Mouse (Mus musculus): ENCODE data around the gene Samsn1. TPM values are rescaled to one million over a fixed set of nuclear protein-coding genes. Genes with fewer than 3 reads are reported as not detected.
"Not testable (repeated sequence)": the region's sequence is repeated elsewhere in the genome, so short reads cannot be mapped to it uniquely, and the experiment has no call there.

Gene Samsn1
- polyA plus RNA-seq, 1 experiment from 2014 or later, result 1.8 TPM

DNA sequence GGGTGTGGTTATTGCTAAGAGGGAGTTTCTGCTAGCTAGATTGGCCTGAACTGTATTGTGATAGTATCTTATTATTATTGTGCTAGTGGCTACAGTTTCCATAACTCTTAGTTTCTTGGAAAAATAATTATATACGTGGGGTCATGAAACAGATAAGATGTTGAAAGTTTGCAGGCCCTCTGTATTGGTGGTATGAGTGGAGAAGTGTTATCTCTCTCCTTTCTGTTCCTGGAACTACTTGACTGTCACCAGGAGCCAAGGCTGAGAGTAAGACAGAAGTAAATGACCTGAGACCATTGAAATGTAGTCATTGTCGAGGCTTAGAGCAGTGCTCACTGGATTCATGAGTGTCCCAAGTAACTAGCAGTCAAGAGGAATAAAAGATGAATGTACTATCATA, 169.6 kb downstream of the Samsn1 start:
- ATAC-seq (ENCODE audit: low FRiP score, low TSS enrichment), result no peak
- WGBS, result 77% methylated on average over 2 of the region's 2 CpGs
- H3K4me2 ChIP-seq (ENCODE audit: low read length), result no peak overlapping the region
- H3K9me3 ChIP-seq (ENCODE audit: control insufficient read depth, low read length), result no peaks in the 10 kb centered on the region
- no peaks in the 10 kb centered on the region for H3K4me1 ChIP-seq (ENCODE audit: control insufficient read depth, insufficient read depth, low read length)
- H3K4me3 ChIP-seq (replicated peaks; ENCODE audit: low read depth, low read length), result no peak overlapping the region
- H3K27me3 ChIP-seq (ENCODE audit: control insufficient read depth, insufficient read depth, low read length), result no peaks in the 10 kb centered on the region
- DNase-seq, result no peak
- no peak overlapping the region for H3K27ac ChIP-seq (replicated peaks; ENCODE audit: low read depth, low read length)
- H3K36me3 ChIP-seq (ENCODE audit: control insufficient read depth, insufficient read depth, low read length), result no peaks in the 10 kb centered on the region
- H3K9ac ChIP-seq (replicated peaks; ENCODE audit: low read length), result no peak overlapping the region

DNA sequence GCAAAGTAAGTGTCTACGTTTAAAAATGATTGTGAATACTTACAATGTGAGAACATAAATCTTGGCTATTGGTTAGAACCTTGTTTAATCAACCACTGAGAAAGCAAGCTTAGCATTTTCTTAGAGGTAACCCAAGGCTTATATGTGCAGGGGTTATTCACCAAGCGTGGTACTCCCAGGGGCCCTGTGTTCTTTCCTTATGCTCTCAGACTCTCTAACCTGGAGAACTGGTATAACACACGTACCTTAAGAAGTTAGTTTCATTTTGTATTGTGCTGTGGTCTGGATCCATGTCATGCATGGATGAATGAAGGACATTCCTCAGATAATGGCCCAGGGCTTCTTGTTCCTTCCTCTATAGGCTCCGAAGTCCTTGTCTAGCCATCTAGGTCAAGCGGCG, 173.0 kb downstream of the Samsn1 start:
- WGBS, result 92% methylated on average over 6 of the region's 6 CpGs
- H3K9me3 ChIP-seq (ENCODE audit: control insufficient read depth, low read length), result no peaks in the 10 kb centered on the region
- no peaks in the 10 kb centered on the region for H3K27me3 ChIP-seq (ENCODE audit: control insufficient read depth, insufficient read depth, low read length)

DNA sequence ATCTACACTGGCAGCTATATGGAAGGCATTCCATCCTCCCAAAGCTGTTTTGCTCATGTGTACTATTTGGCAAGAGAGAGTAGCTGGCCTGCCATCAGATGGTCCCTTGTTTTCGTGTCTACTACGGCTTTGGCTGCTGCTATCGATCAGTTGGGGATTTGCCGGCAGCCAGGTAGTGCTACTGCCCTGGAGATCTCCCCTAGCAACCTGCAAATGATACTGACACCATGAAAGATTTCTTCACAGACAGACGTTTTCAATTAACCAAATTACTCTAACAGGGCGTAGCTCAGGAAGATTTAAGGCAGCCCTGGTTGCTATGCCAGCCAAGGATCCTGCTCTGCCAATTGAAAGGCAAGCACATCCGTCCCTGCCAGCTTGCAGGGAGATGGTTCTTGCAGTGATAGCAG, 178.4 kb downstream of the Samsn1 start:
- Histone ChIP-seq H3K36me3 (ENCODE audit: control insufficient read depth, insufficient read depth, low read length) (no peaks in the 10 kb centered on the region), H3K4me1 (ENCODE audit: control insufficient read depth, insufficient read depth, low read length) (no peaks in the 10 kb centered on the region), H3K9ac (replicated peaks; ENCODE audit: low read length) (no peak overlapping the region), H3K4me3 (replicated peaks; ENCODE audit: low read depth, low read length) (no peak overlapping the region), H3K27me3 (ENCODE audit: control insufficient read depth, insufficient read depth, low read length) (no peaks in the 10 kb centered on the region), H3K4me2 (ENCODE audit: low read length) (no peak overlapping the region), H3K27ac (replicated peaks; ENCODE audit: low read depth, low read length) (no peak overlapping the region), H3K9me3 (ENCODE audit: control insufficient read depth, low read length) (no peaks in the 10 kb centered on the region)
- ATAC-seq (ENCODE audit: low FRiP score, low TSS enrichment), result no peak
- DNase-seq, result no peak
- WGBS, result 74% methylated on average over 7 of the region's 7 CpGs

More for the DNA sequence above, 173.0 kb downstream of the Samsn1 start:
- H3K4me2 ChIP-seq (ENCODE audit: low read length), result no peak overlapping the region
- H3K9ac ChIP-seq (replicated peaks; ENCODE audit: low read length), result no peak overlapping the region
- H3K36me3 ChIP-seq (ENCODE audit: control insufficient read depth, insufficient read depth, low read length), result no peaks in the 10 kb centered on the region
- no peak overlapping the region for H3K27ac ChIP-seq (replicated peaks; ENCODE audit: low read depth, low read length)
- ATAC-seq (ENCODE audit: low FRiP score, low TSS enrichment), result no peak
- H3K4me3 ChIP-seq (replicated peaks; ENCODE audit: low read depth, low read length), result no peak overlapping the region
- H3K4me1 ChIP-seq (ENCODE audit: control insufficient read depth, insufficient read depth, low read length), result no peaks in the 10 kb centered on the region
- no peak for DNase-seq

DNA sequence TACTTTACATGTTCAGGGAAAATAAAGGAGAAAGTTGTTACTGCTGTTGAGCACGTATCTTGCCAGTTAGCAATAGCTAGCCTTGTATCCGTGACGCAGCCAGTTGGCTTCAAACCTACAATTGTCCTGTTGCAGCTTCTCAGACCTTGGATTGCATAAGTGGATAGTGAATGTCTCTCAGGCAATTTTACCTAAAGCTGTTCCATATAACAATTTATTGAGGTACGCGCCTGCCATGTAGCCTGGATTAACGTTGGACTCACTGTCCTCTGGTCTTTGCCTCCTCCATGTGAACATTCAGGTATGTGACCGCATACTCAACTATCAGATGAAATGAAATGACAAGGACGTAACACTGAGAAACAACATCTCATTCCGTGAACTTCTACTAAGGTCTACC, 179.1 kb downstream of the Samsn1 start:
- Histone ChIP-seq H3K36me3 (ENCODE audit: control insufficient read depth, insufficient read depth, low read length) (no peaks in the 10 kb centered on the region), H3K4me1 (ENCODE audit: control insufficient read depth, insufficient read depth, low read length) (no peaks in the 10 kb centered on the region), H3K9ac (replicated peaks; ENCODE audit: low read length) (no peak overlapping the region), H3K27me3 (ENCODE audit: control insufficient read depth, insufficient read depth, low read length) (no peaks in the 10 kb centered on the region), H3K4me2 (ENCODE audit: low read length) (no peak overlapping the region), H3K27ac (replicated peaks; ENCODE audit: low read depth, low read length) (no peak overlapping the region), H3K9me3 (ENCODE audit: control insufficient read depth, low read length) (no peaks in the 10 kb centered on the region), H3K4me3 (replicated peaks; ENCODE audit: low read depth, low read length) (no peak overlapping the region)
- 96% methylated on average over 9 of the region's 9 CpGs for WGBS
- DNase-seq (no peak), ATAC-seq (ENCODE audit: low FRiP score, low TSS enrichment) (no peak)

DNA sequence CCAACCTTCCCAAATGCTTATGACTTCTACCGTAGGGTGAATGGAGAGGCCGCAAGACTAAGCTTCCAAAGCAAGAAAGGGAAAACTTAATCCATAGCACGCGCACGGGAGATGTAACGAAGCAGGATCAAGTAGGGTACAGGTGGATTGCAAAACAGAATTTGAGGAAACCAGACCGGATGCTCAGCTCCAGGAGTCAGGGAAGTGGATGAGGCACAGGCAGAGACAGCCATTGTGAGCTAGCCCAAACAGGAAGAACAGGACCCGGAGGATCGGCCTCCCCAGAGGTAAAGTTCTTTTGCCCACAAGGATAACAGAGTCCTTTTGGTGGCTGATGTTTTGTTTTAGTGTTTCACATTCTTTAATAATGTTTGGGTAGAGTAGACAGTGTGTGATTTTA, 179.5 kb downstream of the Samsn1 start:
- Histone ChIP-seq H3K9me3 (ENCODE audit: control insufficient read depth, low read length) (no peaks in the 10 kb centered on the region), H3K27me3 (ENCODE audit: control insufficient read depth, insufficient read depth, low read length) (no peaks in the 10 kb centered on the region), H3K9ac (replicated peaks; ENCODE audit: low read length) (no peak overlapping the region), H3K4me1 (ENCODE audit: control insufficient read depth, insufficient read depth, low read length) (no peaks in the 10 kb centered on the region), H3K27ac (replicated peaks; ENCODE audit: low read depth, low read length) (no peak overlapping the region), H3K4me2 (ENCODE audit: low read length) (no peak overlapping the region), H3K4me3 (replicated peaks; ENCODE audit: low read depth, low read length) (no peak overlapping the region), H3K36me3 (ENCODE audit: control insufficient read depth, insufficient read depth, low read length) (no peaks in the 10 kb centered on the region)
- no peak for ATAC-seq (ENCODE audit: low FRiP score, low TSS enrichment)
- 90% methylated on average over 9 of the region's 9 CpGs for WGBS
- no peak for DNase-seq

DNA sequence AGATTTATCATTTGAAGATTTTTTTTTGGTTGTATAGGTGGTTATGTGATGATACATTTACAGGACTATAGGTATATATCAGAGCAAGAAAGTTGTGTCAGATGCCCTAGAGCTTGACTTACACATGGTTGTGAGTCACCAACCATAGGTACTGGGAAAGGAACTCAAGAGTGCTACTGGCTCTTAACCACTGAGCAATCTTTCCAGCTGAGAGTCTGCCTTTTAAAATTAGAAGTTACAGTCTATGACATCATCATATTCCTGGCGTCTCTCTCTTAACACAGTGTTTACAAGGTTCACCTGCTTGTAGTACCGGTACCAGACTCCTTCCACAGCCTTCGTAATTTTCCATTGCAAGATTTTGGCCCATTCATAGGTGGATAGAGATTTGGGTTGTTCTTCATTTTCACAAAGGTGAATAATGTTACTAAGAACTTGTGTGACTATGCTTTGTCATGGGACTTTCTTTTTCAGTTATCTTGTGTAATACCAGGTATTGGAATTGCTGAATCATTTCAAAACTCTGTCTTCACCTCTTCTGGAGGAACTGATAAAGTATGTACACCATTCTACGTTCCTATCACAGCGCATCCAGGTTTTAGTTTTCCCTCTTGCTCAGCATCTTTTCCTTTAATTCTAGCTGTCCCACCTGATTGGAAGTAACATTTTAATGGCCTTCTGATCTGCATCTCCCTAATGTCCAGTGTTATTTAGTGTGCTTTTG, 184.2 kb downstream of the Samsn1 start:
- WGBS, result 98% methylated on average over 5 of the region's 5 CpGs
- no peak for ATAC-seq (ENCODE audit: low FRiP score, low TSS enrichment)
- H3K4me1 ChIP-seq (ENCODE audit: control insufficient read depth, insufficient read depth, low read length), result no peaks in the 10 kb centered on the region
- H3K9me3 ChIP-seq (ENCODE audit: control insufficient read depth, low read length), result no peaks in the 10 kb centered on the region
- H3K4me2 ChIP-seq (ENCODE audit: low read length), result no peak overlapping the region
- H3K4me3 ChIP-seq (replicated peaks; ENCODE audit: low read depth, low read length), result no peak overlapping the region
- H3K27me3 ChIP-seq (ENCODE audit: control insufficient read depth, insufficient read depth, low read length), result no peaks in the 10 kb centered on the region
- no peaks in the 10 kb centered on the region for H3K36me3 ChIP-seq (ENCODE audit: control insufficient read depth, insufficient read depth, low read length)
- no peak overlapping the region for H3K9ac ChIP-seq (replicated peaks; ENCODE audit: low read length)
- no peak overlapping the region for H3K27ac ChIP-seq (replicated peaks; ENCODE audit: low read depth, low read length)
- DNase-seq, result no peak

DNA sequence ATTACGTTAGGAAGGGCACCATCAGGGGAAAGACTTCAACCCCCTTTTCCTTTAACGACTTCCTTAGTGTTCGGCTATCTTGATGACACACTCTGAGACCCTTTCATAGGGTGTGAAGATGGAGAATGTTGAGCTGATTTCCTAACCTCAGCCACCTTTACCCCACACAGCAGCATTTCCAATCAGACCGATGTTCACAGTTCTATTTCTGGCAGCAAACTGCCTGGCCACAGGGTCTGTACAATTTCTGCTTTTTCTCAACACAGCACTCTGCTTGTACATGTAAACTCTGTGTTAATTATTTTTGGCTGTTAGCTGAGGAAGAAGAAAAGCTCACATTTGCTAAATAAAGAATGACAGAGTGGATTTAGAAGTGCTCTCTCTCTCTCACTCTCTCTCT, 190.7 kb downstream of the Samsn1 start:
- no peak overlapping the region for H3K4me3 ChIP-seq (replicated peaks; ENCODE audit: low read depth, low read length)
- no peak overlapping the region for H3K4me2 ChIP-seq (ENCODE audit: low read length)
- H3K4me1 ChIP-seq (ENCODE audit: control insufficient read depth, insufficient read depth, low read length), result no peaks in the 10 kb centered on the region
- DNase-seq, result no peak
- no peaks in the 10 kb centered on the region for H3K36me3 ChIP-seq (ENCODE audit: control insufficient read depth, insufficient read depth, low read length)
- WGBS, result 90% methylated on average over 4 of the region's 4 CpGs
- no peaks in the 10 kb centered on the region for H3K27me3 ChIP-seq (ENCODE audit: control insufficient read depth, insufficient read depth, low read length)
- H3K27ac ChIP-seq (replicated peaks; ENCODE audit: low read depth, low read length), result no peak overlapping the region
- no peak overlapping the region for H3K9ac ChIP-seq (replicated peaks; ENCODE audit: low read length)
- H3K9me3 ChIP-seq (ENCODE audit: control insufficient read depth, low read length), result no peaks in the 10 kb centered on the region
- ATAC-seq (ENCODE audit: low FRiP score, low TSS enrichment), result no peak

DNA sequence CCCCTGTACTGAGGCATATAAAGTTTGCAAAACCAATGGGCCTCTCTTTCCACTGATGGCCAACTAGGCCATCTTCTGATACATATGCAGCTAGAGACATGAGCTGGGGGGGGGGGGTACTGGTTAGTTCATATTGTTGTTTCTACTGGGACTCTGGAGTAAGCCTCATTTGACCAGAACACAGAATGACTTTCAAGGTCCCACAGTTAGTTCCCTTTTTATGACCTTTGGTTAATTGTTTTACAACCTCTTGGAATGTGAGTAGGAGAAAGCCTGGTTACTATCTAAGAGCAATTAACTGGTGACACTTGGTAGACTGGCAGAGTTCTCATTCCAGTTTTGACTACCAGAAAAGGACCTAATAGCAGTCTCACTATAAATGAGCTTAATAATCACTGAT, 195.1 kb downstream of the Samsn1 start:
- H3K27me3 ChIP-seq (ENCODE audit: control insufficient read depth, insufficient read depth, low read length); H3K9me3 ChIP-seq (ENCODE audit: control insufficient read depth, low read length); DNase-seq; H3K4me2 ChIP-seq (ENCODE audit: low read length); H3K9ac ChIP-seq (replicated peaks; ENCODE audit: low read length); H3K36me3 ChIP-seq (ENCODE audit: control insufficient read depth, insufficient read depth, low read length); H3K4me1 ChIP-seq (ENCODE audit: control insufficient read depth, insufficient read depth, low read length); ATAC-seq (ENCODE audit: low FRiP score, low TSS enrichment); H3K4me3 ChIP-seq (replicated peaks; ENCODE audit: low read depth, low read length); H3K27ac ChIP-seq (replicated peaks; ENCODE audit: low read depth, low read length): not testable (repeated sequence)

DNA sequence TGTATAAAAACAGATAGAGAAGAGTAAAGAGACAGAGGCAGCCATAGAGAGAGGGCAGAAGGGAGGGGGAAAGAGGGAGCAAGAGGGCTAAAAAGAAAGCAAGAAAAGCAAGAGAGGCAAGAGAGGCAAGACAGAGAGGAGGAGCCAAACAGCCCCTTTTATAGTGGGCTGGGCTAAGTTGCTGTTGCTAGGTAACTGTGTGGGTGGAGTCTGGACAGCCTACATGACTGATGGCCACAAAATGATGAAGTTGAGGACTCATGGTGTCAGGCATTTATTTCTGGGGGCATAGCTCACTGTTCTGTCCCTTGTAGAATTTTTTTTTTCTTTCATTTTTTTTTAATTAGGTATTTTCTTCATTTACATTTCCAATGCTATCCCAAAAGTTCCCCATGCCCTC, 195.6 kb downstream of the Samsn1 start:
- no peak overlapping the region for H3K27ac ChIP-seq (replicated peaks; ENCODE audit: low read depth, low read length)
- no peak overlapping the region for H3K4me3 ChIP-seq (replicated peaks; ENCODE audit: low read depth, low read length)
- no peak for DNase-seq
- no peak overlapping the region for H3K9ac ChIP-seq (replicated peaks; ENCODE audit: low read length)
- no peaks in the 10 kb centered on the region for H3K4me1 ChIP-seq (ENCODE audit: control insufficient read depth, insufficient read depth, low read length)
- H3K4me2 ChIP-seq (ENCODE audit: low read length), result no peak overlapping the region
- ATAC-seq (ENCODE audit: low FRiP score, low TSS enrichment), result no peak
- H3K36me3 ChIP-seq (ENCODE audit: control insufficient read depth, insufficient read depth, low read length), result no peaks in the 10 kb centered on the region
- H3K27me3 ChIP-seq (ENCODE audit: control insufficient read depth, insufficient read depth, low read length), result no peaks in the 10 kb centered on the region
- no peaks in the 10 kb centered on the region for H3K9me3 ChIP-seq (ENCODE audit: control insufficient read depth, low read length)

All from midbrain, embryonic 14.5 days (tissue).